Mouse (Mus musculus) liver (tissue): ENCODE results near the gene Mettl11b.
"Not testable (repeated sequence)": the region's sequence is repeated elsewhere in the genome, so short reads cannot be mapped to it uniquely, and the experiment has no call there.

Source experiments
- DNase-seq: peaks from one replicate; pipeline ENCODE4 v3.0.0-alpha.2; 2020; ENCODE audit warnings: mixed read lengths

Gene Mettl11b

GRCm38 (mm10) chr1:163725106-163725759 lies at the start of gene Mettl11b:
Gene Mettl11b (minus strand): TSS chr1:163725232.
- DNase-seq: no peak

- DNase-seq: no peak
Observed at GRCm38 (mm10) chr1:163757462-163758207, 32.6 kb upstream of the Mettl11b start.

GRCm38 (mm10) chr1:163751360-163751992 lies 26.4 kb upstream of the Mettl11b start:
- no peak for DNase-seq

GRCm38 (mm10) chr1:163737239-163737533 lies 12.2 kb upstream of the Mettl11b start:
- DNase-seq: no peak

GRCm38 (mm10) chr1:163736441-163737238 lies 11.6 kb upstream of the Mettl11b start:
- DNase-seq: no peak

GRCm38 (mm10) chr1:163731166-163731565 lies 6.1 kb upstream of the Mettl11b start:
- not testable (repeated sequence) for DNase-seq

- no peak for DNase-seq
Observed at GRCm38 (mm10) chr1:163723913-163724312, 1.1 kb downstream of the Mettl11b start.

GRCm38 (mm10) chr1:163708618-163709017 lies 16.4 kb downstream of the Mettl11b start:
- DNase-seq: no peak

GRCm38 (mm10) chr1:163700571-163700970 lies 24.5 kb downstream of the Mettl11b start:
- DNase-seq: no peak

GRCm38 (mm10) chr1:163699702-163700101 lies 25.3 kb downstream of the Mettl11b start:
- DNase-seq: no peak

GRCm38 (mm10) chr1:163691860-163692259 lies 33.2 kb downstream of the Mettl11b start:
- no peak for DNase-seq

GRCm38 (mm10) chr1:163682935-163683430 lies 42.0 kb downstream of the Mettl11b start:
- DNase-seq: no peak

- no peak for DNase-seq
Observed at GRCm38 (mm10) chr1:163682127-163682526, 42.9 kb downstream of the Mettl11b start.

GRCm38 (mm10) chr1:163672866-163673265 lies 52.2 kb downstream of the Mettl11b start:
- no peak for DNase-seq

GRCm38 (mm10) chr1:163671326-163671725 lies 53.7 kb downstream of the Mettl11b start:
- DNase-seq: no peak

GRCm38 (mm10) chr1:163670702-163671101 lies 54.3 kb downstream of the Mettl11b start:
- DNase-seq: no peak

GRCm38 (mm10) chr1:163669936-163670335 lies 55.1 kb downstream of the Mettl11b start:
- no peak for DNase-seq

- no peak for DNase-seq
Observed at GRCm38 (mm10) chr1:163662416-163662815, 62.6 kb downstream of the Mettl11b start.

- DNase-seq: no peak
Observed at GRCm38 (mm10) chr1:163658535-163658928, 66.5 kb downstream of the Mettl11b start.

GRCm38 (mm10) chr1:163657766-163658534 lies 67.1 kb downstream of the Mettl11b start:
- no peak for DNase-seq

- no peak for DNase-seq
Observed at GRCm38 (mm10) chr1:163657056-163657455, 68.0 kb downstream of the Mettl11b start.

- DNase-seq: no peak
Observed at GRCm38 (mm10) chr1:163656432-163656831, 68.6 kb downstream of the Mettl11b start.
